Mouse (Mus musculus) heart, postnatal 0 days (tissue): ENCODE results near the gene Ccdc167. TPM values are rescaled to one million over a fixed set of nuclear protein-coding genes. Genes with fewer than 3 reads are reported as not detected.

ENCODE experiments used
- ATAC-seq: fragments of 200-750 bp; cut with Nextera tagmentation; 2 replicates; pipeline ENCODE4 v1.8.0; 2017; ENCODE audit warnings: low read depth, moderate number of reproducible peaks, moderate library complexity; ENCODE audit not compliant: insufficient read depth
- DNase-seq: peaks from one replicate; pipeline ENCODE4 v3.0.0-alpha.2; 2016; ENCODE audit warnings: low spot score
- H3K27ac ChIP-seq: fragments of 300-500 bp; sonication (generic); 2 replicates; pipeline ENCODE4 v1.5.1; 2014; ENCODE audit warnings: low read depth, mild to moderate bottlenecking
- H3K27me3 ChIP-seq: fragments of 300-500 bp; sonication (generic); 2 replicates; pipeline ENCODE4 v1.6.1; 2014; ENCODE audit warnings: low read length, mixed read lengths; ENCODE audit not compliant: control insufficient read depth, insufficient read depth
- H3K36me3 ChIP-seq: fragments of 300-500 bp; sonication (generic); replicated peaks from 2 replicates; pipeline ENCODE4 v1.6.1; 2014; ENCODE audit warnings: low read length, mixed read lengths; ENCODE audit not compliant: control insufficient read depth, insufficient read depth
- H3K4me1 ChIP-seq: fragments of 300-500 bp; sonication (generic); 2 replicates; pipeline ENCODE4 v1.6.1; 2014; ENCODE audit warnings: antibody characterized with exemption; ENCODE audit not compliant: control insufficient read depth, insufficient read depth
- H3K4me2 ChIP-seq: fragments of 300-500 bp; sonication (generic); 2 replicates; pipeline ENCODE4 v1.6.1; 2014; ENCODE audit warnings: low read depth, mild to moderate bottlenecking, low read length, moderate library complexity
- H3K4me3 ChIP-seq: fragments of 300-500 bp; sonication (generic); 2 replicates; pipeline ENCODE4 v1.5.1; 2014; ENCODE audit warnings: low read depth, low read length
- H3K9ac ChIP-seq: fragments of 300-500 bp; sonication (generic); replicated peaks from 2 replicates; pipeline ENCODE4 v1.6.1; 2014; ENCODE audit warnings: low read depth, low read length, mixed read lengths
- H3K9me3 ChIP-seq: fragments of 300-500 bp; sonication (generic); replicated peaks from 2 replicates; pipeline ENCODE4 v1.6.1; 2016; ENCODE audit warnings: low read length; ENCODE audit not compliant: control insufficient read depth
- CTCF ChIP-seq: IDR thresholded peaks from 2 replicates; pipeline ENCODE4 v1.5.1; 2016; ENCODE audit warnings: antibody characterized with exemption, control low read depth, low read depth
- EP300 ChIP-seq: IDR thresholded peaks from 2 replicates; pipeline ENCODE4 v1.6.1; 2016; ENCODE audit warnings: antibody characterized with exemption, low read depth
- whole genome bisulfite sequencing: fragments of 180-500 bp; shearing (Covaris S2); extraction: QIAGEN DNeasy Blood & Tissue Kit; methylation state at CpG from one replicate; pipeline ENCODE4 v1.1.7; 2014; 5-methylcytosine and 5-hydroxymethylcytosine counted together
- polyA plus RNA-seq: library from polyadenylated mRNA; unstranded; fragments of >200 nt; fragmentation: Nextera tagmentation; extraction: Ambion mirVana; gene quantifications from 2 replicates; pipeline ENCODE4 v1.2.1, GENCODE M21; 2015
- total RNA-seq: library from RNA; depleted of rRNA; stranded (reverse); fragments of >200 nt; gene quantifications from 2 replicates; pipeline ENCODE4 v1.2.3, GENCODE M21; 2014; ENCODE audit warnings: low replicate concordance

Ccdc167 gene
- total and polyA plus RNA-seq, 2 experiments from 2014 or later, result 6.4 to 8.2 TPM

GRCm38 (mm10) chr17:29692827-29693226 lies 24.0 kb downstream of the Ccdc167 start:
- ATAC-seq, result no peak

GRCm38 (mm10) chr17:29690257-29690656 lies 26.6 kb downstream of the Ccdc167 start:
- ATAC-seq (no peak), DNase-seq (no peak)
- Histone ChIP-seq H3K9me3 (no peaks in the 10 kb centered on the region), H3K4me2 (no peak overlapping the region), H3K4me1 (peaks cover 7% of the 10 kb centered on the region), H3K27me3 (no peaks in the 10 kb centered on the region), H3K36me3 (peaks cover 82% of the 10 kb centered on the region), H3K4me3 (no peak overlapping the region), H3K9ac (no peak overlapping the region), H3K27ac (no peak overlapping the region)
- TF ChIP-seq EP300, result no peak
- no peak for TF ChIP-seq CTCF
- WGBS, result 59% methylated on average over 6 of the region's 6 CpGs

More at GRCm38 (mm10) chr17:29692827-29693226, 24.0 kb downstream of the Ccdc167 start:
- Histone ChIP-seq H3K4me2 (no peak overlapping the region), H3K9me3 (no peaks in the 10 kb centered on the region), H3K27ac (no peak overlapping the region), H3K9ac (no peak overlapping the region), H3K27me3 (no peaks in the 10 kb centered on the region), H3K4me3 (no peak overlapping the region), H3K36me3 (peaks cover 76% of the 10 kb centered on the region), H3K4me1 (peaks cover 1% of the 10 kb centered on the region; the same call in 1 of the 2 replicates)
- DNase-seq, result no peak
- 73% methylated on average over 2 of the region's 2 CpGs for WGBS
- no peak for TF ChIP-seq CTCF
- TF ChIP-seq EP300, result no peak

- DNase-seq (no peak), ATAC-seq (no peak)
- H3K4me2 ChIP-seq, result no peak overlapping the region
- no peak overlapping the region for H3K9ac ChIP-seq
- peaks cover 78% of the 10 kb centered on the region for H3K36me3 ChIP-seq
- no peak overlapping the region for H3K4me3 ChIP-seq
- H3K27ac ChIP-seq, result no peak overlapping the region
- peaks cover 7% of the 10 kb centered on the region for H3K4me1 ChIP-seq
- no peaks in the 10 kb centered on the region for H3K9me3 ChIP-seq
- no peaks in the 10 kb centered on the region for H3K27me3 ChIP-seq
- 93% methylated on average over 10 of the region's 10 CpGs for whole genome bisulfite sequencing
- no peak for TF ChIP-seq EP300
- no peak for TF ChIP-seq CTCF
These were observed 28.2 kb downstream of the Ccdc167 start for GRCm38 (mm10) chr17:29688610-29689009.

GRCm38 (mm10) chr17:29687373-29687772 lies 29.5 kb downstream of the Ccdc167 start:
- TF ChIP-seq EP300 (no peak), CTCF (no peak)
- H3K27me3 ChIP-seq, result no peaks in the 10 kb centered on the region
- peaks cover 7% of the 10 kb centered on the region for H3K4me1 ChIP-seq
- no peak for ATAC-seq
- no peak for DNase-seq
- peak overlapping the region; percentile 47 for H3K27ac ChIP-seq
- no peak overlapping the region for H3K9ac ChIP-seq
- no peaks in the 10 kb centered on the region for H3K9me3 ChIP-seq
- 54% methylated on average over 6 of the region's 6 CpGs for WGBS
- H3K4me3 ChIP-seq, result no peak overlapping the region
- peaks cover 81% of the 10 kb centered on the region for H3K36me3 ChIP-seq
- H3K4me2 ChIP-seq, result no peak overlapping the region

GRCm38 (mm10) chr17:29686771-29687170 lies 30.1 kb downstream of the Ccdc167 start:
- no peak for DNase-seq
- H3K4me1 ChIP-seq, result peaks cover 7% of the 10 kb centered on the region
- no peaks in the 10 kb centered on the region for H3K27me3 ChIP-seq
- no peak overlapping the region for H3K4me2 ChIP-seq
- 83% methylated on average over 5 of the region's 5 CpGs for WGBS
- no peak overlapping the region for H3K9ac ChIP-seq
- no peaks in the 10 kb centered on the region for H3K9me3 ChIP-seq
- no peak overlapping the region for H3K27ac ChIP-seq
- H3K4me3 ChIP-seq, result no peak overlapping the region
- peaks cover 87% of the 10 kb centered on the region for H3K36me3 ChIP-seq
- TF ChIP-seq CTCF (no peak), EP300 (no peak)
- ATAC-seq, result no peak

GRCm38 (mm10) chr17:29684275-29684674 lies 32.6 kb downstream of the Ccdc167 start:
- H3K27me3 ChIP-seq, result no peaks in the 10 kb centered on the region
- H3K4me1 ChIP-seq, result peaks cover 7% of the 10 kb centered on the region
- DNase-seq (no peak), ATAC-seq (no peak)
- no peak overlapping the region for H3K27ac ChIP-seq
- no peak overlapping the region for H3K4me2 ChIP-seq
- WGBS, result 57% methylated on average over 4 of the region's 4 CpGs
- H3K4me3 ChIP-seq, result no peak overlapping the region
- no peak overlapping the region for H3K9ac ChIP-seq
- TF ChIP-seq EP300 (no peak), CTCF (no peak)
- H3K9me3 ChIP-seq, result no peaks in the 10 kb centered on the region
- peaks cover 77% of the 10 kb centered on the region for H3K36me3 ChIP-seq
